Mouse (Mus musculus): ENCODE measurements around the gene Uba5. TPM values are rescaled to one million over a fixed set of nuclear protein-coding genes. Genes with fewer than 3 reads are reported as not detected.

Uba5 gene
- total RNA-seq, 2 experiments from 2014 or later = 46.8 to 56.0 TPM

Other genes with a start within 250 kb of the Uba5 start
- gene Nphp3, start 60.6 kb downstream of the Uba5 start, total RNA-seq (2015) = 1.3 and 8.9 TPM in 2 replicates
- 2.4 and 3.3 TPM in 2 replicates for gene Nphp3, start 60.6 kb downstream of the Uba5 start, total RNA-seq (2017)
- gene Gm28305, start 22.5 kb downstream of the Uba5 start, total RNA-seq (2015) = not detected in 2 replicates
- gene Gm28305, start 22.5 kb downstream of the Uba5 start, total RNA-seq (2017) = not detected in 2 replicates
- gene Acad11, start 243 bp upstream of the Uba5 start, total RNA-seq (2015) = 15.0 and 16.0 TPM in 2 replicates
- 17.3 and 18.1 TPM in 2 replicates for gene Acad11, start 243 bp upstream of the Uba5 start, total RNA-seq (2017)
- not detected in 2 replicates for gene Ackr4, start 63.8 kb upstream of the Uba5 start, total RNA-seq (2015)
- not detected in 2 replicates for gene Ackr4, start 63.8 kb upstream of the Uba5 start, total RNA-seq (2017)
- gene Dnajc13, start 199.8 kb upstream of the Uba5 start, total RNA-seq (2015) = 91.6 and 107 TPM in 2 replicates
- gene Dnajc13, start 199.8 kb upstream of the Uba5 start, total RNA-seq (2017) = 52.1 and 55.5 TPM in 2 replicates